In the genomic region with DNA sequence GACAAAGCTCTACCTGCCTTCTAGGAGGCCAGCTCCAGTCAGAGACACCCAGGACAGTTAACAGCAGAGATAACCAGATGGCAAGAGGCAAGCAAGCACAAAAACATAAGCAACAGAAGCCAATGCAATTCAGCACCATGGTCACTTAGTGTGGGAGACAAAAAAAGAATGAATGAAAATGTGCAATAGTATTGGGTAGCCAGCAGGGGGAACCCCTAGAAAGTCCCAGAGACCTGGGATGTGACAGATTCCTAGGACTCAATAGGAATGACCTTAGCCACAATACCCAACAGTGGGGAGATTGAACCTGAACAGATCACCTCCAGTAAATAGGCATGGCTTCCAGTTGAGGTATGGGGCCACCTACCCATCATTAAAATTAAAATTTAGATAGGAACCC, we compare ENCODE assay signal across 17 mouse cellular contexts.
DNase-seq lines count a peak whose midpoint lies in the region; ATAC-seq lines count a peak whose summit lies in the region.
"Had no signal": no experiment of that assay in that cellular context is flagged by ENCODE, and none has a peak within 500 bp of the region (broad histone marks: within the 10 kb centered on the region; RNA-seq: fewer than 3 reads in every experiment).

No protein-coding gene starts in this region.

- H3K27ac ChIP-seq in midbrain, embryonic 11.5 days (ENCODE audit: low read depth, low read length): no peak overlapping the region
- H3K27ac ChIP-seq in midbrain, embryonic 10.5 days (replicated peaks): no peak overlapping the region
- H3K27ac ChIP-seq in forebrain, embryonic 13.5 days: no peak overlapping the region
- H3K27ac ChIP-seq in hindbrain, embryonic 13.5 days: no peak overlapping the region
- H3K27ac ChIP-seq: gastrocnemius, adult 2 months; hindbrain, embryonic 15.5 days; limb, embryonic 15.5 days; macrophage had no signal

- DNase-seq in embryo, embryonic 10.5 days (ENCODE audit: low spot score): peak; percentile 11
- DNase-seq in embryo, embryonic 10 days (ENCODE audit: low spot score): no peak
- DNase-seq in midbrain, embryonic 11.5 days (ENCODE audit: low spot score, missing footprints): no peak
- no peak for DNase-seq in midbrain, embryonic 10.5 days (ENCODE audit: low spot score)
- DNase-seq in ZHBTc4 (ENCODE audit: low read depth, low spot score): peak; percentile 20
- peak; percentile 29 for DNase-seq in retina, embryonic 14.5 days (ENCODE audit: low spot score)
- DNase-seq: gastrocnemius, adult 2 months; heart, adult 11 months; kidney, adult 8-10 months; liver, postnatal 0 days had no signal

- H3K27me3 ChIP-seq in midbrain, embryonic 11.5 days (ENCODE audit: control insufficient read depth, insufficient read depth, low read length): no peaks in the 10 kb centered on the region
- H3K27me3 ChIP-seq in midbrain, embryonic 10.5 days (ENCODE audit: low read depth, poor library complexity, severe bottlenecking): no peaks in the 10 kb centered on the region
- no peaks in the 10 kb centered on the region for H3K27me3 ChIP-seq in forebrain, embryonic 13.5 days
- H3K27me3 ChIP-seq in hindbrain, embryonic 13.5 days: no peaks in the 10 kb centered on the region
- H3K27me3 ChIP-seq: hindbrain, embryonic 15.5 days; limb, embryonic 15.5 days had no signal

- H3K9ac ChIP-seq in midbrain, embryonic 11.5 days (ENCODE audit: low read length): no peak overlapping the region
- no peak overlapping the region for H3K9ac ChIP-seq in forebrain, embryonic 13.5 days
- H3K9ac ChIP-seq in hindbrain, embryonic 13.5 days: no peak overlapping the region
- H3K9ac ChIP-seq: hindbrain, embryonic 15.5 days; limb, embryonic 15.5 days; liver, postnatal 0 days had no signal

- no peak overlapping the region for H3K4me3 ChIP-seq in midbrain, embryonic 11.5 days (ENCODE audit: low read depth, low read length)
- H3K4me3 ChIP-seq in midbrain, embryonic 10.5 days: no peak overlapping the region
- no peak overlapping the region for H3K4me3 ChIP-seq in forebrain, embryonic 13.5 days
- H3K4me3 ChIP-seq in hindbrain, embryonic 13.5 days: no peak overlapping the region
- H3K4me3 ChIP-seq: gastrocnemius, adult 2 months; hindbrain, embryonic 15.5 days; limb, embryonic 15.5 days had no signal

- H3K4me1 ChIP-seq in midbrain, embryonic 11.5 days (ENCODE audit: control insufficient read depth, insufficient read depth, low read length): no peaks in the 10 kb centered on the region
- H3K4me1 ChIP-seq in midbrain, embryonic 10.5 days: no peaks in the 10 kb centered on the region
- H3K4me1 ChIP-seq in forebrain, embryonic 13.5 days: no peaks in the 10 kb centered on the region
- no peaks in the 10 kb centered on the region for H3K4me1 ChIP-seq in hindbrain, embryonic 13.5 days (replicated peaks)
- H3K4me1 ChIP-seq: hindbrain, embryonic 15.5 days; limb, embryonic 15.5 days had no signal

- no peaks in the 10 kb centered on the region for H3K9me3 ChIP-seq in midbrain, embryonic 11.5 days (ENCODE audit: control insufficient read depth, low read length)
- H3K9me3 ChIP-seq in midbrain, embryonic 10.5 days (replicated peaks): no peaks in the 10 kb centered on the region
- H3K9me3 ChIP-seq in forebrain, embryonic 13.5 days (replicated peaks): no peaks in the 10 kb centered on the region
- H3K9me3 ChIP-seq in hindbrain, embryonic 13.5 days: no peaks in the 10 kb centered on the region
- H3K9me3 ChIP-seq: hindbrain, embryonic 15.5 days; limb, embryonic 15.5 days had no signal

- no peaks in the 10 kb centered on the region for H3K36me3 ChIP-seq in midbrain, embryonic 11.5 days (ENCODE audit: control insufficient read depth, insufficient read depth, low read length)
- H3K36me3 ChIP-seq in midbrain, embryonic 10.5 days: no peaks in the 10 kb centered on the region
- H3K36me3 ChIP-seq in forebrain, embryonic 13.5 days (ENCODE audit: poor library complexity, severe bottlenecking): no peaks in the 10 kb centered on the region
- no peaks in the 10 kb centered on the region for H3K36me3 ChIP-seq in hindbrain, embryonic 13.5 days
- H3K36me3 ChIP-seq: hindbrain, embryonic 15.5 days; limb, embryonic 15.5 days had no signal

- H3K4me2 ChIP-seq in midbrain, embryonic 11.5 days: no peak overlapping the region
- no peak overlapping the region for H3K4me2 ChIP-seq in forebrain, embryonic 13.5 days
- H3K4me2 ChIP-seq in hindbrain, embryonic 13.5 days: no peak overlapping the region
- H3K4me2 ChIP-seq: hindbrain, embryonic 15.5 days; limb, embryonic 15.5 days had no signal

- 0 out of 2 replicates have a peak, but pooled peaks have one; percentile 19 for ATAC-seq in midbrain, embryonic 11.5 days (ENCODE audit: low FRiP score)
- ATAC-seq in forebrain, embryonic 13.5 days: no peak
- no peak for ATAC-seq in hindbrain, embryonic 13.5 days (ENCODE audit: low FRiP score)
- ATAC-seq: forebrain, embryonic 16.5 days; liver, postnatal 0 days; midbrain, embryonic 16.5 days had no signal

Comparison
In these comparisons a context has a peak if more than half of its experiments do, and no peak if none do; other contexts are left out.
1. DNase-seq: peak in embryo, embryonic 10.5 days (single experiment), ZHBTc4 (single experiment) and retina, embryonic 14.5 days (single experiment); none in embryo, embryonic 10 days (single experiment), midbrain, embryonic 11.5 days (single experiment) and midbrain, embryonic 10.5 days (single experiment).